Mouse (Mus musculus) ES-E14 (cell line): ENCODE data around the gene Trim9. TPM values are rescaled to one million over a fixed set of nuclear protein-coding genes. Genes with fewer than 3 reads are reported as not detected.

Experiments used
- DNase-seq: peaks from one replicate; pipeline ENCODE4 v3.0.0-alpha.2; 2013; ENCODE audit warnings: low read depth, low spot score
- H3K27ac ChIP-seq: 2 replicates; pipeline ENCODE4 v1.5.1; 2012; ENCODE audit warnings: low read depth, mild to moderate bottlenecking, low read length, moderate library complexity, mixed read lengths; ENCODE audit not compliant: poor library complexity, insufficient read depth, severe bottlenecking
- H3K36me3 ChIP-seq: 2 replicates; pipeline ENCODE4 v1.6.1; 2012; ENCODE audit warnings: mild to moderate bottlenecking, low read length, moderate library complexity, mixed read lengths; ENCODE audit not compliant: control insufficient read depth, poor library complexity, insufficient read depth, severe bottlenecking
- H3K4me1 ChIP-seq, 2 experiments: fragments of 150-350 bp in 1 of 2; sonication (generic) in 1 of 2; 2 replicates each; pipeline ENCODE4 v1.6.1; 2012; ENCODE audit warnings: low read length in 2 of 2, mild to moderate bottlenecking in 1 of 2, mixed read lengths in 1 of 2; ENCODE audit not compliant: control insufficient read depth in 2 of 2, insufficient read depth in 2 of 2, poor library complexity in 1 of 2
- H3K4me3 ChIP-seq, 2 experiments: fragments of 150-350 bp in 1 of 2; sonication (generic) in 1 of 2; 2 replicates each; pipeline ENCODE4 v1.5.1; 2012; ENCODE audit warnings: low read length in 2 of 2, low read depth in 1 of 2, mild to moderate bottlenecking in 1 of 2, mixed read lengths in 1 of 2; ENCODE audit not compliant: insufficient read depth in 1 of 2, poor library complexity in 1 of 2, severe bottlenecking in 1 of 2
- H3K9ac ChIP-seq: 2 replicates; pipeline ENCODE4 v1.6.1; 2012; ENCODE audit warnings: low read depth, mild to moderate bottlenecking, low read length, mixed read lengths; ENCODE audit not compliant: poor library complexity, insufficient read depth, severe bottlenecking
- H3K9me3 ChIP-seq: fragments of 150-350 bp; sonication (generic); 2 replicates; pipeline ENCODE4 v1.6.1; 2012; ENCODE audit warnings: low read depth, mild to moderate bottlenecking, low read length; ENCODE audit not compliant: control insufficient read depth, insufficient read depth
- CHD2 ChIP-seq: IDR thresholded peaks from 2 replicates; pipeline ENCODE4 v1.6.1; 2014; ENCODE audit warnings: mild to moderate bottlenecking, low read depth, low read length, inconsistent platforms
- HCFC1 ChIP-seq: IDR thresholded peaks from 2 replicates; pipeline ENCODE4 v1.6.1; 2012; ENCODE audit warnings: low read length, inconsistent platforms, borderline replicate concordance; ENCODE audit not compliant: insufficient read depth
- MAFK ChIP-seq: IDR thresholded peaks from 2 replicates; pipeline ENCODE4 v1.6.1; 2014; ENCODE audit warnings: mild to moderate bottlenecking, low read depth, low read length, inconsistent platforms; ENCODE audit not compliant: insufficient read depth
- ZC3H11A ChIP-seq: IDR thresholded peaks from 2 replicates; pipeline ENCODE4 v1.6.1; 2012; ENCODE audit warnings: low read depth, mild to moderate bottlenecking, inconsistent platforms, low read length, borderline replicate concordance
- ZNF384 ChIP-seq: IDR thresholded peaks from 2 replicates; pipeline ENCODE4 v1.6.1; 2012; ENCODE audit warnings: low read depth, low read length, inconsistent platforms
- in situ Hi-C, 2 experiments: fragments of 600-800 bp; cut with MboI; formaldehyde crosslinking; loops; one replicate each; pipeline ENCODE4 v1.15.1; 2025; ENCODE audit warnings: low sequenced_read_pairs in 2 of 2, inconsistent platforms in 1 of 2; ENCODE audit not compliant: unreplicated experiment in 2 of 2
- total RNA-seq: library from RNA; depleted of rRNA; stranded (reverse); fragments of 300-350 nt; gene quantifications from 2 replicates; pipeline ENCODE4 v1.2.3, GENCODE M21; 2012

Trim9 gene
- total RNA-seq, 1 experiment = 0.04 TPM

DNA sequence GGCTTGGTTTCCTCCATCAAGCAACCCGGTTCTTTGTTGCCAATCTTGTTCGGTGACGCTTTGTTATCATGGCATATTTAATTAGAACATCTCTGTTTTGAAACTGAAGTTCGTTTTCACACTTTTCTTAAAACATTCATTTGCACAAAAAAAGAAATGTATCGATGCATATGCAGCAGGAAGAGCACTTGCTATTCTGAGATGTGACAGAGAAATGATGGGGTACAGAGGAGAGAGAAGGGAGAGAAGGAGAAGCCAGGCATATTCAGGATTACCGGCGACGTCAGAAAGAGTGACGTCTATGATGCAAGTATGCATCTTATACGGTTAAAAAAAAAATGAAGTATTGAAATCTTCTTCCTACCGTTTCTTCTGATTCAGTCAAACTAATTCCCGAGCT lies 21.9 kb upstream of the Trim9 start:
- no peak overlapping the region for H3K4me3 ChIP-seq
- H3K9me3 ChIP-seq = no peaks in the 10 kb centered on the region
- no peak overlapping the region for H3K27ac ChIP-seq
- in situ Hi-C loops = no loop called here
- TF ChIP-seq CHD2 (no peak), ZC3H11A (no peak), HCFC1 (no peak), ZNF384 (no peak), MAFK (no peak)
- no peaks in the 10 kb centered on the region for H3K36me3 ChIP-seq
- H3K4me1 ChIP-seq = no peaks in the 10 kb centered on the region
- no peak overlapping the region for H3K9ac ChIP-seq
- DNase-seq = no peak

DNA sequence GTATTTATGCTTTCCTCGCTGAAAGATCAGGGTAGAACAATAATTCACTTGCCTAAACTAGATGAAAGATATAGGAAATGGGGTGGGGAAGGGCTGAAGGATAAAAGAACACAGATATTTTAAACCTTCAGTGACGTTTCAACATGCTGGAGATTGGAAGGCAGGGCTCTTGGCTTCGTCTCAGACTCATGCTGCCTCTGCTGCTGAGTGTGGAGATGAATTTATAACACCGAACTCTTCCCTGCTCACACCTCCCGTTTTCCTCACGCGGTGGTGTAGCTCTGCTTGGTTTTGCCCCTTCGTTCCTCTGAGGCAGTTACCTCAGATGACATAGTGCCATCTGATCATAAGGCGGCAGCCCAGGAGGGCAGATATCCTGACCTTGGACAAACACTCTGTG lies 21.4 kb upstream of the Trim9 start:
- TF ChIP-seq HCFC1 (no peak), ZC3H11A (no peak), CHD2 (no peak), ZNF384 (no peak), MAFK (no peak)
- H3K9ac ChIP-seq = no peak overlapping the region
- H3K27ac ChIP-seq = no peak overlapping the region
- no peaks in the 10 kb centered on the region for H3K4me1 ChIP-seq
- no peak for DNase-seq
- H3K4me3 ChIP-seq = no peak overlapping the region
- H3K36me3 ChIP-seq = no peaks in the 10 kb centered on the region
- no peaks in the 10 kb centered on the region for H3K9me3 ChIP-seq
- in situ Hi-C loops = no loop called here

DNA sequence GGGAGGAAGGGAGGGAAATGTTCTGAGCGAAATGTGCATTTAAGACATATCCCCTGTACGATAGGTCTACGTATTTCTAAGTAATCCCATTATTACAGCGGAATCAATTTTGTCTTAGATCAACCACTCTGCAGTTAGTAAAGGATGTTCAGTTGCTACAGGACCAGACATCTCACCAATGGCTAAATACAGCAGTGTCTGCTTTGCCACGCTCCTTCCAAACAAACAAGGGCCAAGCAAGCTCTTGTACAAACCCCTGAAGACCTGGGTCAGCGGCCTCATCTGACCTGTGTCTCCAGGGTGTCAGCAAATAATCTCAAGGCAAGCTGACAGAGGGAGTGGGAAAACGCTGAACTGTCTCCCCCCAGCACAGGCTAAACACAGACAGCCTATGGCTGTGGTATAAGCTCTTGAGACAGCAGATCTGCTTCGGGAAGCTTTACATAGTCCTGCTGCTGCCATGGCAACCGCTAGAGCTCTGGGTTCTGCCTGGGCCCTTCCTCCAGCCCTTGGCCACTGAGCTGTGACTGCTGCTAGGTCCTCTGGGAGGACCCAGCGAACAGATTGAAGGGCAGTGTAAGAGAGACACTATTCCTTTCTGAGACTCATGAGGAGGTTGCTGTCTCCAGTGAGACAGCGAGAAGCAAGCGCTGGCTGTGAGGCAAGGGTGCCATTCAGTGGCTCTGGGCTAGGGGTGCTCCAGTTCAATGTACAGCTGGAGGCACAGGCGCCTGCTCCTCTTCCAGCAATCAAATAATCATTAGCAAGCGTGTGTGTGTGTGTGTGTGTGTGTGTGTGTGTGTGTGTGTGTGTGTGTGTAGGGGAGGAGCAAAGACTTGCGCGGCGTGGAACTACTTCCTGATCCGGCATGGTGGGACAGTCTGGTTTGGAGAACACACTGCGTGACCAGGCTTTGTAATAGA lies 20.2 kb upstream of the Trim9 start:
- H3K9ac ChIP-seq = peak overlapping the region; percentile 33; the same call in 1 of the 2 replicates
- peak; percentile 51 for DNase-seq
- TF ChIP-seq MAFK (no peak), ZC3H11A (no peak), ZNF384 (no peak), HCFC1 (no peak), CHD2 (no peak)
- in situ Hi-C loops = no loop called here
- H3K4me1 ChIP-seq = no peaks in the 10 kb centered on the region
- H3K9me3 ChIP-seq = no peaks in the 10 kb centered on the region
- H3K36me3 ChIP-seq = no peaks in the 10 kb centered on the region
- no peak overlapping the region for H3K27ac ChIP-seq
- H3K4me3 ChIP-seq = peak overlapping the region; percentile 31 to 39; a peak in 3 of 4 replicates

DNA sequence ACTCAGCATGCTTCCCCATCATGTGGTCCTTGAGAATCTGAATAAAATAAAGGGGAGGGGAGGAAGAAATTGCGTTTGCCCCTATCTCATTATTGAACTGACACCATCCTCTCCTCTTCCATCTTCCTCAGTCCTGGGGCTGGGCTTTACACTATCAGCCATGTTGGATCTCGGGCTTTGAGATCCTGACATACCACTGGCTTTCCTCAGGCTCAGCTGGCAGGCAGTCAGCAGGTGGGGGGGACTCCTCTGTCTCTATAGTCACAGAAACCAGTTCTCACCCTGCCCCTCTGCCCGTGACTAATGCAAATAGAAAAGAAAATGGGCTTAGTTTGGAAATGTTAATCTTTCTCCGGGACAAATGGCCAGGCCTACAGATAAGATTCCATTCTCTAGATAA lies 15.6 kb upstream of the Trim9 start:
- DNase-seq = no peak

More for the DNA sequence above, 15.6 kb upstream of the Trim9 start:
- Histone ChIP-seq H3K4me1 (peaks cover 0 to 2% of the 10 kb centered on the region in 2 experiments; a peak in 1 of 4 replicates), H3K9ac (no peak overlapping the region), H3K36me3 (no peaks in the 10 kb centered on the region), H3K27ac (no peak overlapping the region), H3K4me3 (no peak overlapping the region), H3K9me3 (no peaks in the 10 kb centered on the region)
- in situ Hi-C loops = no loop called here
- TF ChIP-seq ZNF384 (no peak), HCFC1 (no peak), MAFK (no peak), ZC3H11A (no peak), CHD2 (no peak)
